Mouse (Mus musculus) induced T-regulatory cell, adult 2 months (primary cell): Measurements from ENCODE around the gene Scgb2b27.
"Not testable (repeated sequence)": the region's sequence is repeated elsewhere in the genome, so short reads cannot be mapped to it uniquely, and the experiment has no call there.

ENCODE experiments used
- DNase-seq: peaks from one replicate; pipeline ENCODE4 v3.0.0-alpha.2; 2012; ENCODE audit warnings: low read depth

The Scgb2b27 gene

DNA sequence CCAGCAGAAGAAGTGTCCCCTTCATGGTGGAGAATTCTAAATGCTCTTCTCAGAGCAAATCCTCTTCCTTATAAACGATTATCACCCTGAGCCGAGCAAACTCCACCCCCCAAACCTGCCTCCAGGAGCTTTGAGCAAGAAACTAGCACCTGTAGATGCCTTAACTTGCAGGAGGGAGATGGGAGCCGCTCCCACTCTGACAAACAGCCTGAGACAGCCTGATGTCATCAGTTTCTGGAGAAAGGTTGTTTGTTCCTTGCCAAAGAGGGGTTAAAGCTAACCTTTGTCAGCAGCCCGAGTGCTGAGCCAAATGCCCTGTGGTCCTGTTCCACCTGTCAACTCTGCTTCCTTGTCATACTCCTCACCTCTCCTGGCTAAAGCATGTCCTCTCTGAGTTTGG is at the start of gene Scgb2b27:
Gene Scgb2b27, minus strand, starts transcription at position 101 of the 400 bp plus-strand sequence.
- DNase-seq = no peak

GRCm38 (mm10) chr7:34036076-34036815 is 22.5 kb upstream of the Scgb2b27 start:
- DNase-seq = not testable (repeated sequence)

DNA sequence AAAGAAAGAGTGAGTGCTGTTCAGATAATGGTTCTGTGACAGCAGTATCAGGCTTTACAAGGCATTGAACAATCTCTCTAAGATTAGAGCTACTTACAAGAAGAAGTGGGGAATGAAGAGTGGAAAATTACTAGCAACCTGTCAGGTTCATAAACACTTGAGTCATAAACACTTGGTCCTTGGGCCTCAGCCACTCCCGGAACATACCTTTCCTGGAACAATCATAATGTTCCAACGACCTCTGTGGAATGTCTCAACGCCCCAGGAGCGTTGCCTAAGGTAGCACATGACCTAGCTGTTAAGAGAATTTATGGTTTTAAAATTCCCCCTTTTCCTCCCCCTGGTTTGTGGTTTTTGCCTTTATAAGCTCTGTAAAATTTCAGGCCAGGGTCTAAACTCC is 20.8 kb upstream of the Scgb2b27 start:
- DNase-seq = not testable (repeated sequence)

GRCm38 (mm10) chr7:34030026-34030425 is 16.3 kb upstream of the Scgb2b27 start:
- DNase-seq = no peak

DNA sequence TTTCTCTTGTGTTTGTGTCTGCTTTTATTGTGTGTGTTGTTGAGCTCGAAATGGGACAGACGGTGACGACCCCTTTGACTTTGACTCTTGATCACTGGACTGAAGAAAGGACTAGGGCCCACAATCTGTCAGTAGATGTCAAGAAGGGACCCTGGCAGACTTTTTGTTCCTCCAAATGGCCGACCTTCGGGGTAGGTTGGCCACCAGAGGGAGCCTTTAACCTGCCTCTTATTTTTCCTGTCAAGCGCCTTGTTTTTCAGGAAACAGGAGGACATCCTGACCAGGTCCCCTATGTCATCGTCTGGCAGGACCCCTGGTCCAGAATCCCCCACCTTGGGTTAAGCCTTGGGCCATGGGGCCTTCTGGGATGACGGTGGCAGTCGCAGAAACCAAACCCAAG is 13.5 kb upstream of the Scgb2b27 start:
- DNase-seq = not testable (repeated sequence)

GRCm38 (mm10) chr7:34025641-34026040 is 11.9 kb upstream of the Scgb2b27 start:
- no peak for DNase-seq

DNA sequence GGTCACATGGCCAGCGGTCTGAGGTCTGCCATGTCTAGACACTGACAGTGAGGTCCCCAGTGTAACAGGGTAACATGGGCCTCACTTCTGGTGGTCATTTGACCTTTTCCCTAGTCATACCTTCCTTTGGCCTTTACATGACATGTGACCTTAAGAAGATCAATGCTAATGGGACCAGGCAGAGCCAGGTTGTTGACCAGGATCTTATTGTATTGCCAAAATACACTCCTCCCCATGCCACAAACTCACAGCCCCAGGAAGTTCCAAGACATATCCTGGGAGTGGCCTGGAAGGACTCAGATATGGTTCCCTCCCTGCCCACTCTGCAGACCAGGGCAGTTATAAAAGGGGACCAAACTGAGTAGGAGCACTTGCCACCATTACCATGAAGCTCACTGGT is 7.4 kb upstream of the Scgb2b27 start, which contains the start of gene Scgb1b27:
Gene Scgb1b27, plus strand, starts transcription at position 301 of the 400 bp plus-strand sequence.
- DNase-seq = not testable (repeated sequence)

DNA sequence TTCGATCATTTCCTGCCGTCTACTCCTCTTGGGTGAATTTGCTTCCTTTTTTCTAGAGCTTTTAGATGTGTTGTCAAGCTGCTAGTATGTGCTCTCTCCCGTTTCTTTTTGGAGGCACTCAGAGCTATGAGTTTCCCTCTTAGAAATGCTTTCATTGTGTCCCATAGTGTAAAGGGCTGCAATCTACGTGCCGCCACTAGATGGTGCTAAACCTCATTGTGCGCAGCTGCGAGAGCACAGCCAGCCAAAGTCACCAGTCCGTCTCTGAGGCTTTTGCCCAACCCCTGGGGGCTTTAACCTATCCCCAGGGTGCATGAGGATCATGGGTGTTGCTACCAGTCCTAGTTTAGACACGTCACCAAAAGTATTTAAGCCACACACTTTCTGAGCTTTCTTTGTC is 31.5 kb downstream of the Scgb2b27 start:
- peak; percentile 14 for DNase-seq
